Mouse (Mus musculus): ENCODE data around the gene Cbll1. TPM values are rescaled to one million over a fixed set of nuclear protein-coding genes. Genes with fewer than 3 reads are reported as not detected.
"Not testable (repeated sequence)": the region's sequence is repeated elsewhere in the genome, so short reads cannot be mapped to it uniquely, and the experiment has no call there.

Gene Cbll1
- total RNA-seq, 2 experiments from 2014 or later, result 23.7 to 27.1 TPM

- no peak overlapping the region for H3K4me3 ChIP-seq
- no peak for DNase-seq (ENCODE audit: low spot score in 2 of 2)
- no peak for TF ChIP-seq CTCF (conservative IDR thresholded peaks at IDR 0.05)
Observed at GRCm38 (mm10) chr12:31513724-31514503, 14.5 kb upstream of the Cbll1 start.

DNA sequence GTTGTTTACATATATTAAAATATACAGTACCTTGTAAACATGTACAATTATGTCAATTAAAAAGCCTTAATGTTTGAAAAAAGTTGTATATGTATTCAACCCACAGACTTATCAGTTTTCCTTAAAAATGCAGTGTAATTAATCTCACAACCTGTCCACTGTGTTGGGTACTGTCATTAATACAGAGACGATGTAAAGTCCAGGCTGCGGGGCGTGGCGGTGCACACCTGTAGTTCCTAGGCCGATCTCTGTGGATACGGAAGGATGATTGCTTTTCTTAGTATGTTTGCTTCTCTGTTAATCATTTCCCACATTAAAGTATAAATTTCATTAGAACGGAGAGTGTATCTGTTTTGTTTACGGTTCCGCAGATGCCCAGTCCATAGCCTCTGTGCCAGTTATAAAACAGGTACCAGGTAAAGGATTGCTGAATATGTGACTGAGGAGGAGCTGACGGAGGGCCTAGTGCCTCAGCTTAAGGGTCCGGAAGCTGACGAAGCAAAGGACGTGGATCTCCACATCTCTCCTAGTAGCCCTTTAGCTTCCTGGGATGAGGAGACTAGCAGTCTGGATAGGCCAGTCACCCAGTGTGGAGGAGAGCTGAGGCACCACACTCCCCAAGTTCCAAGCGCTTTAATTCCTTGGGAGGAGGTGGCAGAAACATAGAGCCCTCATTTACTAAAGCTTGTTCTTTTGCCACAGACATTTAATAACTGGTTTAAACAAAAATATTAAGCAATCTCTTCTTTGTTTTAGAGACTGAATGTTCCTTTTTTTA is 13.4 kb upstream of the Cbll1 start:
- Histone ChIP-seq H3K4me3 (no peak overlapping the region), H3K27ac (0 out of 2 replicates have a peak overlapping the region, but pooled peaks have one; percentile 68)
- no peak for TF ChIP-seq CTCF (conservative IDR thresholded peaks at IDR 0.05)
- no peak for DNase-seq (ENCODE audit: low spot score in 2 of 2)

More at GRCm38 (mm10) chr12:31513724-31514503, 14.5 kb upstream of the Cbll1 start:
- H3K27ac ChIP-seq, result no peak overlapping the region

DNA sequence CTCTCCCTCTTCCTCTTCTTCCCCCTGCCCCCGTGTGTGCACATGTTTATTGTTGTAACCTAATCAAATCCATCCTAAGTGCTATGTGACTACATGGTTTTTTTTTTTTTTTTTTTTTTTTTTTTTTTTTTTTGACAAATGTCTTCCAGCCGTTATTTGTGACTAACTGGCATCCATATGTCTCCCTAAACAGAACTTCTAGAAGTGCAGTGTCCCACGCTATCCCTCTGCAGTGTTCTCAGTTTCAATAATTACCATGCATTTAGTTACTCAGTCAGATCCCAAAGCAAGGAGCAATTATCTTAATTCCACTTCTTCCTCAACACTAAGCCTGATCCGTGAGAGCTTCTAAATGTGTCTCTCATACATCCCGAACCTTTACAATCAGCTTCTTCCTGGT is 11.8 kb upstream of the Cbll1 start:
- DNase-seq (ENCODE audit: low spot score in 2 of 2), result peak in 1 of 2 experiments; percentile 24
- no peak for TF ChIP-seq CTCF (conservative IDR thresholded peaks at IDR 0.05)
- Histone ChIP-seq H3K27ac (peak overlapping the region; percentile 68), H3K4me3 (no peak overlapping the region)

DNA sequence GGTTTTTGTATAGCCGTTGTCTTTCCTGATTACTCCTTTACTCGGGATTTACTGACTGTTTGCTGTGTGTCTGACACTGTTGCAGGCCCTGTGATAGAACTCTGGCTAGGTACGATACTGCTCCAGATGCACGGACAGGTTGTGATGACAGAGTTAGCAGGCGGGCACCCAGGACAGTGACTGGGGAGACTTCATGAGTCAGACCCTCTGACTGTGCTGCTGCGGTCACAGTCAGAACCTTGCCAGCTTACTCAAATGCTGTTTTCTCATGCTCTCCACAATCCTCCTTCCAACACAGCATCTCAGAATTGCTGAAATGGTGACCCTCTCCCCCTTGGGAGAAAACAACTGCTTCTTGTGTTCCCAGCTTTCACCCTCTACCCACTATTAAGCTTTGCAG is 9.1 kb upstream of the Cbll1 start:
- Histone ChIP-seq H3K4me3 (no peak overlapping the region), H3K27ac (peak overlapping the region; percentile 6; the same call in 1 of the 2 replicates)
- no peak for TF ChIP-seq CTCF (conservative IDR thresholded peaks at IDR 0.05)
- no peak for DNase-seq (ENCODE audit: low spot score in 2 of 2)

- DNase-seq (ENCODE audit: low spot score in 2 of 2), result peak in 1 of 2 experiments; percentile 58
- H3K4me3 ChIP-seq, result no peak overlapping the region
- H3K27ac ChIP-seq, result peak overlapping the region; percentile 6; the same call in 1 of the 2 replicates
- TF ChIP-seq CTCF (conservative IDR thresholded peaks at IDR 0.05), result peak; percentile 84
Observed at GRCm38 (mm10) chr12:31507718-31508364, 8.4 kb upstream of the Cbll1 start.

GRCm38 (mm10) chr12:31503211-31503610 is 3.8 kb upstream of the Cbll1 start:
- no peak for DNase-seq (ENCODE audit: low spot score in 2 of 2)
- TF ChIP-seq CTCF (conservative IDR thresholded peaks at IDR 0.05), result peak; percentile 74
- Histone ChIP-seq H3K27ac (no peak overlapping the region), H3K4me3 (no peak overlapping the region)

DNA sequence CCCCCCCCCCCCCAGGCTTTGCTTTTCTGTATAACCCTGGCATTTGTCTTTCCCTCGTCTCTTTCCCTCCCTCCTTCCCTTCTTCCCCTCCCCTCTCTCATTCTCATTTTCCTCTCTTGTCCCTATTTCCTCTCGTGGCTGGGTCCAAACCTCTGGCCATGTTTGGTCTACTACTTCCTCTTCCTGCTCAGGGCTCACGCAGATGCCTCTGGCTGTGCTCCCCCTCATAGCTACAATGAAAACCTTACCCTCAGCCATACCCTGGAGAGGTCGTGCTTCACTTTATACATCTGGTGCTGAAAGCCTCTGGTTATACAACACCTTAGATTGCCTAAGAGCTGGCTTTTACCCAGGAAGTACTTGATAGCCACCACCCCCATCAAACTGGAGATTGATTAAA is 1.9 kb upstream of the Cbll1 start:
- no peak for TF ChIP-seq CTCF (conservative IDR thresholded peaks at IDR 0.05)
- no peak overlapping the region for H3K4me3 ChIP-seq
- H3K27ac ChIP-seq, result no peak overlapping the region
- DNase-seq (ENCODE audit: low spot score in 2 of 2), result no peak

DNA sequence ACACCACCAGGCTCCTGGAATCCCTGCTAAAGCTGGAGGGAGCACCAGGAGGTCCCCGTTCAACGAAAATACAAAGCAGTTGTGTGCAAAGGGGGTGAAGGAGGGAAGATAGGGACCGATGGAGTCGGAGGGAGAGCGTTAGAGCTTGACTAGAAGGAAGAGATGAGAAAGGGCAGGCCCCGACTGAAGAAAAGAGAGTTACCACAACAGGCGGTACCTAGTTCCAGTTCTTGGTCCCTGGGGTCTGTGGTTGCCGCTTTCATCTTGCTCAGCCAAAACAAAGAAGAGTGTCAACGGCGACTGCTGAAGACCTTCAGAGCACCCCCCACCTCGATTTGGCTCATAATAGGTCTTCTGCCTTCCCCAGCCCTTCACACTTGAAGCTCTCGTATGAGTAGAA is 780 bp upstream of the Cbll1 start:
- DNase-seq (ENCODE audit: low spot score in 2 of 2), result no peak
- peak overlapping the region; percentile 98 for H3K27ac ChIP-seq
- TF ChIP-seq CTCF (conservative IDR thresholded peaks at IDR 0.05), result no peak
- peak overlapping the region; percentile 100 for H3K4me3 ChIP-seq

DNA sequence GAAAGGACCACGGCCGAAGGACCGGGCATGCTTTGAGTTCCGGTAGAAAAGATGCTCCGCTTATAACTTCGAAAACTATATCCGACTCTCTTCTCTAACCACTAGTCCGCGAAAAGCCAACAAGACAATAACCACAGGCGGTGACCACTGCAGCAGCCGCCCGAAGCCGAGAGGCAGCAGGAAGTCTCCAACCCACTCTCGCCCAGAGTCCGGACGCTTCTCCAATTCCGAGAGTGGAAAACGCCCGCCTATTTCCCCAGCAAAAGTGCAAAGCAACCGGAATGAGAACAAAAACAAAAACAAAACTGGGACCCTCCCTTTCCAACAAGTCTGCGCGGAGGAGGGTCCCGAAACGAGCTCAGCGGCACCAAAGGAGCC is 491 bp downstream of the Cbll1 start:
- Histone ChIP-seq H3K4me3 (peak overlapping the region; percentile 100), H3K27ac (peak overlapping the region; percentile 98)
- DNase-seq (ENCODE audit: low spot score in 2 of 2), result no peak
- TF ChIP-seq CTCF (conservative IDR thresholded peaks at IDR 0.05), result no peak

- TF ChIP-seq CTCF (conservative IDR thresholded peaks at IDR 0.05), result no peak
- no peak for DNase-seq (ENCODE audit: low spot score in 2 of 2)
- H3K27ac ChIP-seq, result no peak overlapping the region
- H3K4me3 ChIP-seq, result no peak overlapping the region
Observed at GRCm38 (mm10) chr12:31486431-31486830, 13.0 kb downstream of the Cbll1 start.

DNA sequence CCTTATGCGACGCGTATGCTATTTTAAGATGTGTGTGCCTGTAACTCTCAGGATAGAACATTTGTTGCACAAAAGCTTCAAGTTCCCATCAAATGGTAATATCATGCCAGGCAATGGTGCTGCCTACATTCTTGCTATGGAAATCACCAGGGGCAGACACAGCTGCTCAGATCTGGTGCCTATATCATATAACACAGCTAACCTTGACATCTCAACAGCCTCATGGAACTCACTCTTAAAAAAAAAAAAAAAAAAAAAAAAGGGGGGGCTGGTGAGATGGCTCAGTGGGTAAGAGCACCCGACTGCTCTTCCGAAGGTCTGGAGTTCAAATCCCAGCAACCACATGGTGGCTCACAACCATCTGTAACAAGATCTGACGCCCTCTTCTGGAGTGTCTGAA is 21.2 kb downstream of the Cbll1 start:
- DNase-seq (ENCODE audit: low spot score in 2 of 2); H3K27ac ChIP-seq; H3K4me3 ChIP-seq: not testable (repeated sequence)

- Histone ChIP-seq H3K4me3 (no peak overlapping the region), H3K27ac (no peak overlapping the region)
- TF ChIP-seq CTCF (conservative IDR thresholded peaks at IDR 0.05), result no peak
- no peak for DNase-seq (ENCODE audit: low spot score in 2 of 2)
Observed at GRCm38 (mm10) chr12:31462615-31463014, 36.8 kb downstream of the Cbll1 start.

- TF ChIP-seq CTCF (conservative IDR thresholded peaks at IDR 0.05), result no peak
- Histone ChIP-seq H3K27ac (no peak overlapping the region), H3K4me3 (no peak overlapping the region)
- no peak for DNase-seq (ENCODE audit: low spot score in 2 of 2)
Observed at GRCm38 (mm10) chr12:31461371-31461770, 38.0 kb downstream of the Cbll1 start.

All from layer of hippocampus, adult 2 months (tissue).